Mouse (Mus musculus): Measurements from ENCODE around the gene 4933411K16Rik. TPM values are rescaled to one million over a fixed set of nuclear protein-coding genes. Genes with fewer than 3 reads are reported as not detected.

Gene 4933411K16Rik
- total RNA-seq (2015) = not detected in 2 replicates
- total RNA-seq (2017) = not detected in 2 replicates

DNA sequence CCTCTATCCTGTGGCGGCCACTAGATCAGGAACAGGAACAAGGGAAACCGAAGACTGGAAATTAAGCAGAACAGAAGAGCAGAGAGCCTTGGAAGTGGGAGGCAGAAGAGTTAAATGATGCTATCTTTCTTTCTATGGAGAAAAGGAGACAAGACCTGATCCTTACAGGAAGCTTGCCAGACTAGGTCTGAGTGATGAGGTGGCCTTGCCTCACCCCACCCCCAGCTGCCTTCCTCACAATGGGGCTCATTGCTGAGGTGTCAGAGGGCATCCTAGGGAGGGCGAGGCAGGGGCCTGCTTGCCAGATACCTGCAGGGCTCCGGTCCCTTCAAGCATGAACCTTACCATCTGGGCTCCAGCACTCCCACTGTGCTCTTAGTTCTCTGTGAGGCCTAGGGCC lies at the start of gene 4933411K16Rik:
Gene 4933411K16Rik (plus strand): TSS at position 301 of the 400 bp plus-strand sequence.
- ATAC-seq (ENCODE audit: poor library complexity, severe bottlenecking) = no peak

DNA sequence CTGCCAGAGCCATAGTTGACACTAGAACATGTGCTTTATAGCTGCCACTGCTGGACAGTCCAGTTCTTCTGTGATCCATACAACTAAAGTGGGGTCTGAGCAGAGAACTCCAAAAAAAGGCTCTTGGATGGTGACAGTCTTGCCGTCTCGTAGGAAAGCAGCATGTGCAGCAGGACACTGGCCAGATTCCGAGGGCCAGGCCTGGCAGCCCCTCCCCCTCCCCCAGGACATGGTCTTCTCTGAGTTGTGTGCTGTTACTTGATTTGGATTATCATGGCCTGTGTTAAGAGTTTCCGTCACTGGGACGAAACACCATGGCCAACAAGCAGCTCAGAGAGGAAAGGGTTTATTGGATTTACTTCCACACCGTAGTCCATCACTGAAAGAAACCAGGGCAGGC lies 47.8 kb upstream of the 4933411K16Rik start:
- no peak for ATAC-seq (ENCODE audit: poor library complexity, severe bottlenecking)

DNA sequence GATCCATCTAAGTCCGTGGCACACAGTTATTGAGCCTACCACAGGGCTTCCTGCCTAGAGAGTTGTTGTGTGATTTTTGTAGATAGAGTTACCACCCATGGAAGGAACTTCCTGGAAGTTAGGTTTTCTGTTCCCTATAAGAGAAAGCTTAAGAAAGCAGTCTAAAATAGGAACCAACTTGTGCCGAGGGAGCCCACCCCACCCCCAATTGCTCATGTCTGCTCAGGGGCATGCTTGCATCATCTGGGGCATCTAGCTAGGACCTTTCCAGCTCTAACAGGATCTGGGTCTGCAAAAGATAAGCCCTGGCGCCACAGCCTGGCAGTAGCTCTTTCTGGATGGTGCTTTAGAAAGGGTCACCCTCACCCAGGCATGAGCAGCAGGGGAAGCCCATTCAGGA lies 46.4 kb upstream of the 4933411K16Rik start:
- peak; percentile 73 for ATAC-seq (ENCODE audit: poor library complexity, severe bottlenecking)

DNA sequence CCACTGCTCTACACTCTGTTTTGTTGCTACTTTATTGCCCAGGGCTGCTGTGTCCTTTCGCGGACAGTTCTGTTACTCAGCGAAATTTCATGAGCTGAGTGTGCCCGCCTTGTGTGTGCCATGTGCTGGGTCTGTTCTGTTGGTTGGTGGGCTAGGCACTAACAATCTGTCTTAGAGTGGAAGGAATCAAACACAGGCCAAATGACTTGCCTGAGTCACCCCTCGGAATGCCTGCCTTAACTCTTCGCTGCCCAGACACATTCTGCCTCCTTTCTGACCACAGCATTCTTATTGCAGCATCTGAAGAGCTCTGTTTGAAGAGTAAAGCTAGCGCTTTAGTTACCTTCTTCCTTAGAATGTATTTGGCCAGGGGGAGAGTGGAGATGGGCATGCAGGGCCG lies 45.5 kb upstream of the 4933411K16Rik start:
- ATAC-seq (ENCODE audit: poor library complexity, severe bottlenecking) = no peak

DNA sequence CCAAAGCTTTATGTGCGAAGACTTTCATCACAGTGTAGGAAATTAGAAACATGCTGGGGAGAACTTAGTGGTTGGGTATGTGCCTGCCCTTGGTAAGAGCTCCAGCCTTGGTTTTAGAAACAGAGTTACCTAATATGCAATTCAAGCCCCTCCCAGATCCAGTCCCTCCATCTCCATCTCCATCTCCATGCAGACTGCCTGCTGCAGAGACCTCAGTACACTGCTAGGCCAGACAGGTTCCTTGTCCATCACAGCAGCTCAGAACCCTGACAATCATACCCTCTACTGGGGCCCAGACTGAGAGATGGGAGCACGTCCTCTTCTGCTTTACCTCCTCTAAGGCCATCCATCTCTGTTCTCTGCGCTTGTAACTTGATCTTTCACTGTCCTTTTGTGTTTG lies 43.5 kb upstream of the 4933411K16Rik start:
- no peak for ATAC-seq (ENCODE audit: poor library complexity, severe bottlenecking)

DNA sequence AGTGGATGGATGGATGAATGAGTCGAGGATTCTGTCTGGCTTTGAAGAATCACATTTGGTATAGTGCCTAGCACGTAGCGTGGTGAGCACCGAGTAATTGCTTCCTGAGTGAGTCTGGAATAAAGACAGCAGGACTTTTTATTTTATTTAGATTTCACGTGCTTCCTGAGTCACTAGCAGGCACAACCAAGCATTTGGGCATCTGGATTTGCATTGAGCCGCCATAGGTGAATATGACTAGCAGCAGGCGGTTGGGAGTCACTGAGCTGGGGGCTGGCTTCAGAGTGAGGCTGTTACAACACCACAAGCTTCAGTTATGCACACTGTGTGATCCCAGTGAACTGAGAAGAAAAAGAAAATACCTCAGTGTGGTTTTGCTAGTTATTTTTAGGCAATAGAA lies 43.0 kb upstream of the 4933411K16Rik start:
- ATAC-seq (ENCODE audit: poor library complexity, severe bottlenecking) = no peak

DNA sequence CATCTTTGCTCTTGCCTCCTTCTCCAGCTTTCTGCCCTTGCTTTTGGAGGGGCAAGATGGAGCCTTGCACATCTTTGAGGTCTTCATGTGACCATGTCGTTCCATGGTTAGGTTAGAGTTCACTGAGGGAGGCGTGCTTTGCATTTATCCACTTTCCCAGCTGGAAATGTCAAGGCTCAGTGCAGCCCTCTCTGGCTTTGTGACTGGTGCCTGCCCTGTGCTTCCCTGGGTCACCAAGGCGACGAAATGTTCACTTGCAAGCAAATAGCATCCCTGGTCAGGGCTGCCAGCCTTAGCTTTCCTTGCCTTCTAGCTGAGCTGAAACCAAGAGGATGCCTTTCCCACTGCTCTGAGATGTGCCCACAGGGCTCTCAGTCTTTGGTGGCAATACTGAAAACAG lies 41.6 kb upstream of the 4933411K16Rik start:
- no peak for ATAC-seq (ENCODE audit: poor library complexity, severe bottlenecking)

DNA sequence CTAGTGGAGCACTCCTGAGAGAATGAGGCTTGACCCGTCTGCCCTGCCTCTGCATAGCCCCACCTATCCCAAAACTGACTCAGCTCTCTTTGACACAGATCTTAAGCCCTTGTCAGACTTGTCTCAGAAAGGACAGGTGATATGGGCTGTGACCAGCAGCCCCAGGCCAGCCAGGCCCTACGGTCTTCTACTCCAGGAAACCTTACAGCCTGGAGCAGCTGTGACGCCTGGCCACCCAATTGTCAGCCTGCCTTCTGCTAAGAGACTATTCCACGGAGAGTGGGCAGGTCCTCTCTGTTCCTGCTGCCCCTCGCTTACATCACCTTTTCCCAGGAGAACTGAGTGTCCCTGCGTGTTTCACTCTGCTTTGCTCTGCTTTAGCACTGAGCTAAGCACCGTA lies 40.9 kb upstream of the 4933411K16Rik start:
- no peak for ATAC-seq (ENCODE audit: poor library complexity, severe bottlenecking)

DNA sequence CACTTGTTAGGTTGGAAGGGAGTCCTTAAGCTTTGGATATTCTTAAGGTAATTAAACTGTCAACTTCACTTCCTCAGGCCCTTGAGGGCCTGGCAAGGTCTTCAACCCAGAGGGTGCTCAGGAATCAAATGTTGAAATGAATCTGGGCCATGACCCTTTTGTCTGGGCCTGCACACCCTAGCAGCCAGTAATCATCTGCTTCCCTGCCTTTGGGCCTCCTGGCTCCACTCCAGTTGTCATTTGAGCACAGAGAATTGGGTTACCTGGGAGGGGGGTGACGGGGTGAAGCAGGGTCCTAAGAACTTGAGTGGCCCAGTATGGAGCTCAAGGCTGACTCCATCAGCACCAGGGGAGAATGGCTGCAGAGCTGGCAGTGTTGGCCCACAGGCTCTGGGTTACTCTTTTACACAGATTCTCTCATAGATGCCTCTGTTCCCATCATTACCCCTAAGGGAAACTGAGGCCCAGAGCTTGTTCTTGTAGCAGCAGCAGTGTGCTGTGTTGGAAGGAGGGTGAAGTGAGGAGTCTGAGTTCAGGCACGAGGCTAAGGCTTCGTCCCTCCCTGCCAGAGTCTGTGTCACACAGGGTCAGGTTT lies 37.7 kb upstream of the 4933411K16Rik start:
- no peak for ATAC-seq (ENCODE audit: poor library complexity, severe bottlenecking)

DNA sequence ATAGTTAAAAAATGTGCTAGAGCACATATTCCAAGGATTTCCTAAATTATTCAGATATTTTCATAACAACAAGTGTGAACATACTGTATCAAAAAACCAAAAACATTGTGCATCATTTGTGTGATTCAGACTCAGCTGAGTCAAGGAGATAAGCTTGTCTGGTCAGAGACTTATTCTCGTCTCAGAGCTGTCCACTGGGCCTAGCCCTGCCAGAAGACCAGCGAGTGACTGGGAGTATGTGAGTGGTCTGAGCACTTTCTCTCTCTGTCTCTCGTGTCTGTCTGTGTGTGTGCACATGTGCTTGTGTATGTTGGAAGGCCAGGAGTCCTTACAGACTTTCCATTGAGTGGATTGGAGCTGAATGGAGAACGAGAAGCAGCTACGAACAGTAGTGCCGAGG lies 37.0 kb upstream of the 4933411K16Rik start:
- ATAC-seq (ENCODE audit: poor library complexity, severe bottlenecking) = no peak

DNA sequence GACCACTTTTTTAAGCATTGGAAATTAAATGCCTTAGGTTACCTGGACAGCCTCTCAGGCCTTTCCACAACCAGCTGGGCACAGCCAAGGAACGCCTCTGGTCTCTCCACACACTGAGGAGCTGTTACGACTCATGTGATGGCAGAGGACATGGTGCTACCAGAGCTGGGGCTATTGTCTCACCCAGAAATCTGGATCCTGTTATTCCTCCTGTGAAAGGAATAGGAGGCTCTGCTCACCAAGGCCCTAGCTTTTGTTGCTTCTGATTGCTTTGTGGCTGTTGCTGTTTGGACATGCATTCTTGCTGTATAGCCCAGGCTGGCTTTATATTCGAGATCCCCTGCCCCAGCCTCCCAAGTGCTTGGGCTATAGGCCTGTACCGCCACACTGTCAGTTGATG lies 35.8 kb upstream of the 4933411K16Rik start:
- no peak for ATAC-seq (ENCODE audit: poor library complexity, severe bottlenecking)

DNA sequence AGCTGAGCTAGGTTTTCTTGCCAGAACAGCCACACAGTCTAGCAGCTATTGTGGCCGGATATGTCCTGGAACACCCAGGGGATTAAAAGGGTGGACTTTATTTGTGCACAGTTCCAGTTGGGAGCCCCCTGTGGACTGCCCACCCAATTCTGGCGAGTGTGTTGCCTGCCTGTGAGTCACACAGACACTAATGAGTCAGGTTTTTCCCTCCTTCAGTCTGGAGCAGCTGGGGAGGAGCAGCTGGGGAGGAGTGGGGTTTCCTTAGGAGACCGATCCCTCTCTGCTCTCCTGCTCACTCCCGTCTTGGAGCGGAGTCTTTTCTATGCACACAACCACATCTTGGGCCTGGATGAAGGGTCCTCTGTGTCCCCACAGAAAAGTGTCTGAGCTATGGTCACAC lies 35.2 kb upstream of the 4933411K16Rik start:
- no peak for ATAC-seq (ENCODE audit: poor library complexity, severe bottlenecking)

DNA sequence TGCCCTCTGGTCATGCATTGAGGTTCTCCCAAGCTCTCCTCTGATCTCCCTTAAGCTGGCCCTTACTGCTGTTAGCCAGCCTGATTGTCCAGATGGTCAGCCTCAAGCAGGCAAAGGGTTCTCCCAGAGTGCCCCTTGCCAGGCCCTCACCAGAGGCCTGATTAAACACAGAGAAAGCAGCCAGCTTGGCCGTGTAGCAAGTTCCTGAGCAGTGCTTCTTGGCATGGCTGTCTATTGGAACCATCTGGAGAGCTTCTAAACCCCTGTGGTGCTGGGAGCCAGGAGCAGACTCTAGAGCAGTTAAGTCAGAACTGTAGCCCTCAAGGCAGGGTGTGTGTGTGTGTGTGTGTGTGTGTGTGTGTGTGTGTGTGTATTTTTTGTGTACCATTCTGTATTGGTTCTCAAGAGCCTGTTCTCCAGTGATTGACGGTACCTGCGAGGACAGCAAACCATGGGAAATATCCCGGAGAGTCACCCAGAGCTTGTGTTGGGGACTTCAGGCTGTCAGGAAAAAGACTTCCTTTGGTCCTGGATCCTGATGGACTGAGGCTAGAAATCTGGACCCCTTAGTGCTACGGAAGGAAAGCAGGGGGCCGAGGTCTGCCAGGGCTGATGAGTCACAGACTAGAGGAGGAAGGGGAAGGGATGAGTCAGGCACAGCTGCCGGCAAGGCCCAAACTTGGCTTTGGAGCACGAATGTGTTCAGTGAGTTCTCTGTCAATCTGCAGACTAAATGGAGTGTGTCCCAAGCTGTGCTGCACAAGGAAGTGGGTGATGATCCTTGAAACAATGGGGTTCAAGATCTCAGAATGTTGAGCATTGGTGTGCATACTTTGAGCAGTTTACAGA lies 34.4 kb upstream of the 4933411K16Rik start:
- peak; percentile 73 for ATAC-seq (ENCODE audit: poor library complexity, severe bottlenecking)

DNA sequence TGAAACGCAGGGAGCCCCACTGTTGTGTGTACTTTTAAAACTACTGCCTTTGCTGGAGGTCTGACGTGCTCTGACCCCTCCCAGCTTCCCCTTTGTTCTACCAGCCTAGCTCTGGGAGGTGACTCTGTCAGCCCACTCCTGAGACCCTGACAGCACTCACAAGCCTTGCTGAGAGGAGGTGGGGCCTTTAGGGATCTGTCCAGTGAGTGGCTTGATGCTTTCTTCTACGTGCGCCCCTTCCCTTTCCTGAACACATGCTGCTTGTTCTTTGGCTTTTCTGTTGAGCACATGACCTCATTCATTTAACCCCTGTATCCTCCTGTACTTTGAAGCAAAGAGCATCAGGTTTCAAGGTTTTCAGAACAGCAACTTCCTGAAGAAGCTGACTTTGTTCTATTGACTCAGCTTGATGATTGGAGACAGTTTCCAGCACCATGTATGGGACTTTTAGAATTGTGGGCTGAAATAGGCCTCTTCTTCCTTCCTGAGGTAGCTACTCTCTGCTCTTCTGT lies 33.0 kb upstream of the 4933411K16Rik start:
- peak; percentile 46; the same call in 1 of the 2 replicates for ATAC-seq (ENCODE audit: poor library complexity, severe bottlenecking)

DNA sequence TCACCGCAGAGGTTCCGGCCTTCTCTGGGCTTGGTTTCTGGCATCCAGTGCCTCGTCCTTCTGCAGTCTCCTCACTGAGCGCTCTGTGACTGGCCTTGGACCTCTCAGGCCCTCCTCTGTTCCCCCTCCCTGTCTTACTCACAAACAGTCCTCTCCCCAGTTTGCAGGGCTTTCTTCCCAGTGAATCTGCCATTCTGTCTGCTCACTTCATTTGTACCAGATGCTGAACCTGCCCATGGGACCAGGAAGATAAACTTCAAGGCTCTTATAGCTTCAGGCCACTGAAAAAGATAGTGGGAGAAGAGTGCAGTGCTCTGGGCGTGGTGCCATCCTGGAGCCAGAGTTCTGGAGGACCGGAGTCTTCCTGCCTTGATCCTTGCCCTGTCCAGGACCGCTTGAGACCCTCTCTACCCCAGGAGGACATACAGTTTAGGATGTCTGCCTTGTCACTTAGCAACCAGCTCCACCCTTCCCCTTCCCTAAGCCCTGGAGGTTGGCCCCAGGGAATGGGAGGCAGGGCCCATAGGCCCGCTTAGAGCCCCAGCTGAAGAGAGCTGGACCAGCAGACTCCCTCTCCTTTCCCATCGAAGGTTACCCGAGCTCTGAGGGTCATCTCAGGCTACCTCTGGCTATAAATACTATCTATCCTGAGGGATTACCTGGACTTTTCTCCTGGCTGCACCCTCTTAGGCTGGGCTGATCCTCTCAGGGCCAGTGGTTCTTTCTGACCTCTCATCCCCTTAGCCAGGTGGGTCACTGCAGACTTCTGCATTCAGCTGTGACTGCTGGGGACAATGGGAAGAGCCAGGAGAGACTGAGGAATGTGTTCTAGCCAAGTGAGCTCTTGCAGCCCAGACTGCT lies 30.1 kb upstream of the 4933411K16Rik start:
- no peak for ATAC-seq (ENCODE audit: poor library complexity, severe bottlenecking)

DNA sequence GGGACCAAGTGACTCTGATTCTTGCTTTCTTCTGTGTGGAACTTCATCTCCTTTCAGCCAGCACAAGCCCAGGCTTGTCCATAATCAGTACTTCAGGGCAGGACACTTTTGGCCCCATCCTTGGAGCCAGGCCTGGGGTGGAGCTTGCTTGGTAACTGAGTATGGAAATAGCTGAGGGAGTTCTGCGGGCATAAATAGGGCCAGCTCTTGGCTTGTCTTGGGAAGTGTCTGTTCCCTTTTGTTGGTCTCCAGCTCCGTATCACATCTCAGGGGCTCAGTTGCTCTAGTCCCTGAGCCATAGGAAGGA lies 29.6 kb upstream of the 4933411K16Rik start:
- no peak for ATAC-seq (ENCODE audit: poor library complexity, severe bottlenecking)

DNA sequence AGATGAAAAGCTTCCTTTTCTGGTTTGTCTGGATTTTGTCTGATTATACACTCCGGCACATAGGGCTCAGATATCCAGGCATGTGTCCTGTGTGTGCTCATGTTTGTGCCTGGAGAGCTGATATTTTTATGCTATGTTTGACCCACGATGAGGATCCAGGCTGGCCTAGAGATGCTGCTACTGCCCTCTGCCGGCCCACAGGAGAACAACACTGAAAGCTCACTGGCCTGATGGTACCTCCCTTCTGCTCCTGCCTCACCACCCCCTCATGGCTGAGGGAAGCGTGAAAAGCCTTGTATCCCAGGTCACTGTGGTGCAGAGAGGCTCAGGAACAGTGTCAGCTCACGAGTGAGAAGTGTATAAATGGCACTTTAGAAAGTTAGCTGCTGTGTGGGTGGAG lies 25.9 kb upstream of the 4933411K16Rik start:
- ATAC-seq (ENCODE audit: poor library complexity, severe bottlenecking) = peak; percentile 97

DNA sequence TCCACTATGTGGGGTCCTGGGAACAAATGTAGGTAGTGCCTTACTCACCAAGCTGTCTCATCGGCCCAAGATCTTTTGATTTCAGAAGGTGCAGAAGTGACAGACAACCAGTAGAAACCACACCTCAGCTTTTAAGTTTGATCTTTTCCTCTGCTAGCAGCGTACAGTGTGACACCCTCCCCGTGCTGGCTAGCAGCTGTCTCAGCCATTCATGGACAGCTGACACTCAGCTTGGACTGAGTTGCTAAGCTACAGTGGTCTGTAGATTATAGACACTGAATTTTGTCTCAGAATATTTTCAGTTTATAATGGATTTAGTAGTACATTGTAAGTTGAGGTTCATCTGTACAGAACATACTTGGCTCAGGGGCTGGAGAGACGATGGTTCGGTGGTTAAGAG lies 20.9 kb upstream of the 4933411K16Rik start:
- ATAC-seq (ENCODE audit: poor library complexity, severe bottlenecking) = no peak

DNA sequence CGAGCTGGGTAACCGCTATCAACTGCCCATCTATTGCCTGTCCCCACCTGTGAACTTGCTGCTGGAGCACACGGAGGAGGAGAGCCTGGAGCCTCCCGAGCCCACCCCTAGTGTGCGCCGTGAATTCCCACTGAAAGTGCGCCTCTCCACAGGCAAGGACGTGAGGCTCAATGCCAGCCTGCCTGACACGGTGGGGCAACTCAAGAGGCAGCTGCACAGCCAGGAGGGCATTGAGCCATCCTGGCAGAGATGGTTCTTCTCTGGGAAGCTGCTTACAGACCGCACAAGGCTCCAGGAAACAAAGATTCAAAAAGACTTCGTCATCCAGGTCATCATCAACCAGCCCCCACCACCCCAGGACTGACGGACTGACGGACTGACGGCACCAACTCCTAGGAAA lies 18.4 kb upstream of the 4933411K16Rik start:
- ATAC-seq (ENCODE audit: poor library complexity, severe bottlenecking) = no peak

DNA sequence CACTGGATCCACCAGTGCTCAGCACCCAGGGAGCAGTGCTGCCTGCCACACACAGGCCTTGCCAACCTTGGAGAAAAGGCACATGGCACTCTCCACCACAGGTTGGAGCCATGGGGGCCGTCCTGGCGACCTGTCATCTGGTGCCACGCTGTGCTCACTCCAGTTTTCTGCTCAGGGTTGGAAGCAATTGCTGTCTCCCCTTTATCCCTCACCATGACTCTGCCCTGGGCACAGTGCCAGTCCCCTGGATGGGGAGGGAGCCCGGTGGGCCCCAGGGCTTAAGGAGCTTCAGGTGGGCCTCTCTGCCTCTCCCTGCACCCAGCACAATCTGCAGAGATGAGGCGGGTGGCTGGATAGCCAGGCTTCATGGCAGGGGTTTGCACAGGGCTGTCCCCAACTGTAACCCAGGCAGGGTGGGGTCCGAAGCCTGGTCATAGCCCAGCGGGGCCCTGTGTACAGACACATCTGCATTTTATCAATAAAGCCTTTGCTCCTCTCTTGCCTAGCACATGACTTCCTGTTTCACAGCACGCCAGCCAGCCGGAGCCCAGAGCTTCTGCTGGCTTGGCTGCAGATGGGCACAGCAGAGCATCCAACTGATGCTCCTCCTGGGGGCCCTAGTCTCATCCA lies 17.8 kb upstream of the 4933411K16Rik start:
- 0 out of 2 replicates have a peak, but pooled peaks have one; percentile 27 for ATAC-seq (ENCODE audit: poor library complexity, severe bottlenecking)

DNA sequence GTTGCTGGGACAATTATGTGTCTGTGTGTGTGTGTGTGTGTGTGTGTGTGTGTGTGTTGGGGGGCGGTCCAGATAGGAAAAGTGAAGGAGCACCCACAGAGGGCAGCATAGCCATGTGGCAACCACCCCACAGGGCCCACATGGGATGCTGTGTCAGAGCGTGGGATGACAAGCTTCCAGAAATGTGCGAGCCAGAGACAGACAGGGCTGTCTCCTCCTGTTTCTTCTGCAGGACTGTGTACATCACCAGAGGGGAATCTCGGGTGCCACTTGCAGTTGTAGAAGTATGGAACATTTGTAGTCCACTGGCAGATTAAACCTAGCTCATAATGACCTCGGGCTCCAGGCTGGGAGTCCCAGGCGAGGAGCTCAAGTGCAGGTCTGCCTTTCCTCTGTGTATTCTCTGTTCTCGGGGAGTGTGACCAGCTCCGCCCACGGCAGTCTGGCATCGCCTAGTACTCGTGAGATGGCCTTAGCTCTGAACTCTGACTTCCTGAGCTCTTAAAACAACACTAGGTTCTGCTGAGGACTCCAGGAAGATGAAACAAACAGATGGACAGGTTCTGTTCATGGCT lies 17.1 kb upstream of the 4933411K16Rik start:
- no peak for ATAC-seq (ENCODE audit: poor library complexity, severe bottlenecking)

All from megakaryocyte, adult 5-6 weeks (primary cell).